In genomic region chr2:33253572-33254190, GRCm38 (mm10) we compare ENCODE assay signal across 10 mouse cellular contexts. TPM values are rescaled to one million over a fixed set of nuclear protein-coding genes. Genes with fewer than 3 reads are reported as not detected.
DNase-seq lines count a peak whose midpoint lies in the region; ATAC-seq lines count a peak whose summit lies in the region.
"Had no signal": no experiment of that assay in that cellular context is flagged by ENCODE, and none has a peak within 500 bp of the region (broad histone marks: within the 10 kb centered on the region; RNA-seq: fewer than 3 reads in every experiment).

No protein-coding gene starts in this region.

- no peaks in the 10 kb centered on the region for H3K9me3 ChIP-seq in heart, embryonic 11.5 days (replicated peaks; ENCODE audit: control insufficient read depth, low read length)
- no peaks in the 10 kb centered on the region for H3K9me3 ChIP-seq in heart, embryonic 13.5 days

- peaks cover 74% of the 10 kb centered on the region for H3K4me1 ChIP-seq in heart, embryonic 11.5 days (ENCODE audit: control insufficient read depth, insufficient read depth, low read length)
- H3K4me1 ChIP-seq in heart, embryonic 13.5 days, result peaks cover 81% of the 10 kb centered on the region

- DNase-seq in heart, adult 8-10 months (ENCODE audit: low spot score), result no peak
- peak; percentile 26 for DNase-seq in Muller cell, postnatal 12 days (ENCODE audit: inconsistent ontology term)
- peak; percentile 66 for DNase-seq in kidney, postnatal 14 days
- DNase-seq in c-Kit-positive CD71-positive TER-119-positive erythroid progenitor cells, embryonic 14.5 days (ENCODE audit: low spot score), result no peak
- no peak for DNase-seq in layer of hippocampus, adult 18-20 months (ENCODE audit: low spot score in 2 of 2)
- DNase-seq in gastrocnemius, postnatal 36 days, result no peak
- DNase-seq: right cerebral cortex, postnatal 4 days; thymus, postnatal 4 days had no signal

- H3K27me3 ChIP-seq in heart, embryonic 11.5 days (ENCODE audit: control insufficient read depth, insufficient read depth, low read length), result no peaks in the 10 kb centered on the region
- no peaks in the 10 kb centered on the region for H3K27me3 ChIP-seq in heart, embryonic 13.5 days (replicated peaks)

- H3K4me2 ChIP-seq in heart, embryonic 11.5 days, result peak overlapping the region; percentile 38
- H3K4me2 ChIP-seq in heart, embryonic 13.5 days, result peak overlapping the region; percentile 46

- ATAC-seq in heart, embryonic 11.5 days (replicated peaks; ENCODE audit: insufficient number of reproducible peaks, low FRiP score, low TSS enrichment), result peak; percentile 27; the same call in 1 of the 2 replicates
- 0 out of 2 replicates have a peak, but pooled peaks have one; percentile 2 for ATAC-seq in heart, embryonic 13.5 days (ENCODE audit: extremely low read depth, insufficient number of reproducible peaks, low FRiP score, low TSS enrichment)

- WGBS in heart, embryonic 11.5 days (ENCODE audit: insufficient replicate concordance), result 29% methylated on average over 4 of the region's 4 CpGs
- 13% methylated on average over 4 of the region's 4 CpGs for WGBS in heart, embryonic 13.5 days

- H3K27ac ChIP-seq in heart, embryonic 11.5 days (ENCODE audit: low read depth, low read length), result peak overlapping the region; percentile 82
- peak overlapping the region; percentile 91 for H3K27ac ChIP-seq in heart, embryonic 13.5 days (replicated peaks)

- no peak overlapping the region for H3K4me3 ChIP-seq in heart, embryonic 11.5 days (ENCODE audit: low read depth, low read length)
- no peak overlapping the region for H3K4me3 ChIP-seq in heart, embryonic 13.5 days

- no peaks in the 10 kb centered on the region for H3K36me3 ChIP-seq in heart, embryonic 11.5 days (ENCODE audit: control insufficient read depth, insufficient read depth, low read length)
- no peaks in the 10 kb centered on the region for H3K36me3 ChIP-seq in heart, embryonic 13.5 days

- H3K9ac ChIP-seq in heart, embryonic 11.5 days (ENCODE audit: low read depth, low read length), result no peak overlapping the region
- H3K9ac ChIP-seq in heart, embryonic 13.5 days, result peak overlapping the region; percentile 64

- intact Hi-C loops in gastrocnemius, postnatal 36 days (cut with DNase I), result no loop called here

RNA-seq across cellular contexts. Expression of gene Angptl2, which starts 37.8 kb away (rescaled TPM):
- polyA plus RNA-seq in heart, embryonic 11.5 days (2014; fragmentation: Nextera tagmentation; extraction: Ambion mirVana), result 34.3 and 47.8 TPM in 2 replicates
- 10 to 100 TPM; 32.9 to 57.7 (median 53.5) TPM for total RNA-seq in heart, adult 8-10 months (2022)
- polyA plus RNA-seq in heart, embryonic 13.5 days (2015; fragmentation: Nextera tagmentation; extraction: Ambion mirVana), result 55.4 and 59.0 TPM in 2 replicates
- total RNA-seq in layer of hippocampus, adult 18-20 months (2021), result 1 to 10 TPM in 1 of 2 experiments, under 1 TPM in 1; 0.94 to 1.5 TPM
- total RNA-seq in gastrocnemius, postnatal 36 days (2021), result 10 to 100 TPM; 44.0 to 49.7 TPM

Comparison
In these comparisons a context has a peak if more than half of its experiments do, and no peak if none do; other contexts are left out.
1. DNase-seq: peak in Muller cell, postnatal 12 days (single experiment) and kidney, postnatal 14 days (single experiment); none in heart, adult 8-10 months (single experiment), c-Kit-positive CD71-positive TER-119-positive erythroid progenitor cells, embryonic 14.5 days (single experiment), layer of hippocampus, adult 18-20 months (0 of 2) and gastrocnemius, postnatal 36 days (0 of 2).
2. RNA of gene Angptl2, which starts 37.8 kb away (total RNA-seq): 32.9 to 57.7 TPM in heart, adult 8-10 months and 44.0 to 49.7 TPM in gastrocnemius, postnatal 36 days; 0.94 to 1.5 TPM in layer of hippocampus, adult 18-20 months; every median in the first group is over 10 times any median in the second.